In the genomic region with DNA sequence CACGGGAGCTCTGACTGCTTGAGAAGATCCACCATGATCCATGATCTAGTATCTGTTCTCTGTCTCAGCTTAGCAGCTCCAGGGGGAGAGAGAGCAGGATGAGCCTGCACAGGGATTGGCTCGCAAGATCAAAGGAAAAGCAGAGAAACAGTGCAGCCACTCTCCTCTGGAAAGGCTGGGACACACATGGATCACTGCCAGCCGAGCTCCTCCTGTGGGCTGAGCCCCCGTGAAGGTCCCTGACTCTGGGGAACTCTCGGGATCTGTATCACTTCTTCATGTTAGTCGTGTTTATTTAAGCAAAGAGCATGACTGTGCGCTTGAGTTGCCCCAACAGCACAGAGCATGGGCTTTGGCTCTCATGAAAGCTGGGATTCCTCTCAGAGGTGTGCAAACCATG, we compare ENCODE assay signal across 10 mouse cellular contexts. TPM values are rescaled to one million over a fixed set of nuclear protein-coding genes. Genes with fewer than 3 reads are reported as not detected.
DNase-seq lines count a peak whose midpoint lies in the region; ATAC-seq and TF ChIP-seq lines count a peak whose summit lies in the region.
"Had no signal": no experiment of that assay in that cellular context is flagged by ENCODE, and none has a peak within 500 bp of the region (broad histone marks: within the 10 kb centered on the region; RNA-seq: fewer than 3 reads in every experiment).

No protein-coding gene starts in this region.

- no peak for TF ChIP-seq CTCF in hindbrain, postnatal 0 days (IDR thresholded peaks at IDR 0.05; ENCODE audit: low read depth)

- no peaks in the 10 kb centered on the region for H3K79me2 ChIP-seq in myocyte (ENCODE audit: control insufficient read depth, insufficient read depth)

- peak; percentile 38 for DNase-seq in hindbrain, postnatal 0 days (ENCODE audit: low spot score)
- peak; percentile 82 for DNase-seq in adrenal gland, adult 2 months
- peak; percentile 74 for DNase-seq in embryonic facial prominence, embryonic 14.5 days (ENCODE audit: low spot score)
- no peak for DNase-seq in gastrocnemius, adult 8-10 months (ENCODE audit: low spot score in 2 of 2)

- no peak overlapping the region for H3K27ac ChIP-seq in hindbrain, postnatal 0 days
- no peak overlapping the region for H3K27ac ChIP-seq in hindbrain, embryonic 12.5 days
- H3K27ac ChIP-seq in embryonic facial prominence, embryonic 14.5 days (replicated peaks; ENCODE audit: low read depth, low read length), result no peak overlapping the region
- H3K27ac ChIP-seq: hindbrain, embryonic 15.5 days; midbrain, embryonic 12.5 days had no signal

- H3ac ChIP-seq in myocyte (ENCODE audit: control insufficient read depth, insufficient read length), result no peak overlapping the region

- WGBS in hindbrain, postnatal 0 days, result 15% methylated on average over 7 of the region's 7 CpGs
- 20% methylated on average over 7 of the region's 7 CpGs for whole genome bisulfite sequencing in hindbrain, embryonic 12.5 days
- WGBS in embryonic facial prominence, embryonic 14.5 days, result 8% methylated on average over 7 of the region's 7 CpGs

- no peaks in the 10 kb centered on the region for H3K27me3 ChIP-seq in hindbrain, postnatal 0 days (ENCODE audit: insufficient read depth, low read length)
- no peaks in the 10 kb centered on the region for H3K27me3 ChIP-seq in hindbrain, embryonic 12.5 days
- no peaks in the 10 kb centered on the region for H3K27me3 ChIP-seq in embryonic facial prominence, embryonic 14.5 days (replicated peaks; ENCODE audit: control insufficient read depth, insufficient read depth, low read length)
- H3K27me3 ChIP-seq in myocyte (ENCODE audit: control insufficient read depth, insufficient read depth, insufficient read length), result no peaks in the 10 kb centered on the region
- H3K27me3 ChIP-seq: hindbrain, embryonic 15.5 days; midbrain, embryonic 12.5 days had no signal

- H3K4me3 ChIP-seq in hindbrain, postnatal 0 days (ENCODE audit: low read length), result no peak overlapping the region
- no peak overlapping the region for H3K4me3 ChIP-seq in hindbrain, embryonic 12.5 days
- H3K4me3 ChIP-seq in embryonic facial prominence, embryonic 14.5 days (ENCODE audit: low read depth, low read length), result no peak overlapping the region
- H3K4me3 ChIP-seq in myocyte, result no peak overlapping the region
- H3K4me3 ChIP-seq: hindbrain, embryonic 15.5 days; midbrain, embryonic 12.5 days had no signal

- ATAC-seq in hindbrain, postnatal 0 days, result 0 out of 2 replicates have a peak, but pooled peaks have one; percentile 21
- no peak for ATAC-seq in hindbrain, embryonic 12.5 days (ENCODE audit: low FRiP score)
- peak; percentile 62; the same call in 1 of the 2 replicates for ATAC-seq in embryonic facial prominence, embryonic 14.5 days (ENCODE audit: low read depth)
- ATAC-seq in megakaryocyte-erythroid progenitor cell, adult 5-6 weeks (replicated peaks; ENCODE audit: low FRiP score, low TSS enrichment, poor library complexity, severe bottlenecking), result no peak
- no peak for ATAC-seq in frontal cortex, adult (ENCODE audit: low TSS enrichment)

- no peaks in the 10 kb centered on the region for H3K4me1 ChIP-seq in hindbrain, postnatal 0 days (ENCODE audit: insufficient read depth, low read length)
- H3K4me1 ChIP-seq in hindbrain, embryonic 12.5 days, result 0 out of 2 replicates have a peak, but pooled peaks cover 3% of the 10 kb centered on the region
- no peaks in the 10 kb centered on the region for H3K4me1 ChIP-seq in embryonic facial prominence, embryonic 14.5 days (ENCODE audit: control insufficient read depth, insufficient read depth, low read length)

- no peak overlapping the region for H3K4me2 ChIP-seq in hindbrain, postnatal 0 days (ENCODE audit: low read depth, low read length)
- H3K4me2 ChIP-seq in hindbrain, embryonic 12.5 days (replicated peaks), result no peak overlapping the region
- H3K4me2 ChIP-seq in embryonic facial prominence, embryonic 14.5 days (ENCODE audit: low read depth, low read length), result 0 out of 2 replicates have a peak overlapping the region, but pooled peaks have one; percentile 18
- peak overlapping the region; percentile 26 for H3K4me2 ChIP-seq in myocyte (ENCODE audit: low read depth)
- H3K4me2 ChIP-seq: hindbrain, embryonic 15.5 days; midbrain, embryonic 12.5 days had no signal

- no peaks in the 10 kb centered on the region for H3K36me3 ChIP-seq in hindbrain, postnatal 0 days (ENCODE audit: insufficient read depth, low read length)
- H3K36me3 ChIP-seq in hindbrain, embryonic 12.5 days, result no peaks in the 10 kb centered on the region
- no peaks in the 10 kb centered on the region for H3K36me3 ChIP-seq in embryonic facial prominence, embryonic 14.5 days (ENCODE audit: control insufficient read depth, insufficient read depth, low read length)
- H3K36me3 ChIP-seq in myocyte (ENCODE audit: control insufficient read depth, insufficient read depth), result no peaks in the 10 kb centered on the region
- H3K36me3 ChIP-seq: hindbrain, embryonic 15.5 days; midbrain, embryonic 12.5 days had no signal

- no peaks in the 10 kb centered on the region for H3K9me3 ChIP-seq in hindbrain, postnatal 0 days (ENCODE audit: low read length)
- H3K9me3 ChIP-seq in hindbrain, embryonic 12.5 days (replicated peaks), result 0 out of 2 replicates have a peak, but pooled peaks cover 2% of the 10 kb centered on the region
- peaks cover 7% of the 10 kb centered on the region for H3K9me3 ChIP-seq in embryonic facial prominence, embryonic 14.5 days (ENCODE audit: control insufficient read depth, low read length)
- H3K9me3 ChIP-seq: hindbrain, embryonic 15.5 days; midbrain, embryonic 12.5 days had no signal

- no peak overlapping the region for H3K9ac ChIP-seq in hindbrain, postnatal 0 days (replicated peaks; ENCODE audit: low read length)
- H3K9ac ChIP-seq in hindbrain, embryonic 12.5 days, result no peak overlapping the region
- no peak overlapping the region for H3K9ac ChIP-seq in embryonic facial prominence, embryonic 14.5 days (ENCODE audit: low read depth, low read length)
- H3K9ac ChIP-seq: hindbrain, embryonic 15.5 days; midbrain, embryonic 12.5 days had no signal

- TF ChIP-seq POLR2A in myocyte (IDR thresholded peaks at IDR 0.05; ENCODE audit: insufficient read length, low read depth), result no peak

TF ChIP-seq in myocyte, 11 proteins besides CTCF, POLR2A, EP300 and RAD21:
- TF ChIP-seq POLR2AphosphoS2 (IDR thresholded peaks at IDR 0.05; ENCODE audit: insufficient read length, low read depth) (no peak), CEBPB (IDR thresholded peaks at IDR 0.05; ENCODE audit: insufficient read depth, poor library complexity, severe bottlenecking) (no peak), MYOD1 (IDR thresholded peaks at IDR 0.05; ENCODE audit: control insufficient read depth in 1 of 3, insufficient read length in 2 of 3, low read depth in 2 of 3) (no peak), E2F4 (IDR thresholded peaks at IDR 0.05; ENCODE audit: insufficient read depth) (no peak), MYOG (IDR thresholded peaks at IDR 0.05; ENCODE audit: control insufficient read depth in 1 of 3, insufficient read depth in 1 of 3, insufficient read length in 2 of 3, low read depth in 2 of 3) (no peak), SRF (IDR thresholded peaks at IDR 0.05; ENCODE audit: control insufficient read depth, insufficient read length, low read depth) (no peak)

RNA-seq across cellular contexts. Expression of a gene that starts 49.4 kb away (rescaled TPM):
- total RNA-seq in hindbrain, postnatal 0 days (2014; rRNA removed), result not detected in 2 replicates
- polyA plus RNA-seq in hindbrain, postnatal 0 days (2015; fragmentation: Nextera tagmentation; extraction: Ambion mirVana), result not detected in 2 replicates
- not detected in 2 replicates for polyA plus RNA-seq in hindbrain, embryonic 12.5 days (2016; fragmentation: Nextera tagmentation; extraction: Ambion mirVana)
- not detected for total RNA-seq in adrenal gland, adult 2 months (2021)
- polyA plus RNA-seq in adrenal gland, adult 2 months (2012; rRNA removed), result not detected in 2 replicates
- polyA plus RNA-seq in embryonic facial prominence, embryonic 14.5 days (2014; fragmentation: Nextera tagmentation; extraction: Ambion mirVana), result not detected in 2 replicates
- polyA plus RNA-seq in myocyte (2012; fragmentation: generic; extraction: Trizol), result 5.0 TPM
- 1.7 TPM in 1 of 2 replicates, not detected in the other for total RNA-seq in megakaryocyte-erythroid progenitor cell, adult 5-6 weeks (2014; fragmentation: Nextera tagmentation)
- 0.23 and 1.6 TPM in 2 replicates for total RNA-seq in megakaryocyte-erythroid progenitor cell, adult 5-6 weeks (2017)
- not detected for total RNA-seq in gastrocnemius, adult 8-10 months (2022)
- polyA plus RNA-seq: hindbrain, embryonic 15.5 days; midbrain, embryonic 12.5 days had no signal

Comparison
In these comparisons a context has a peak if more than half of its experiments do, and no peak if none do; other contexts are left out.
1. ATAC-seq: peak in hindbrain, postnatal 0 days (single experiment) and embryonic facial prominence, embryonic 14.5 days (single experiment); none in hindbrain, embryonic 12.5 days (single experiment), megakaryocyte-erythroid progenitor cell, adult 5-6 weeks (single experiment) and frontal cortex, adult (single experiment).
2. DNase-seq: peak in hindbrain, postnatal 0 days (single experiment), adrenal gland, adult 2 months (single experiment) and embryonic facial prominence, embryonic 14.5 days (single experiment); none in gastrocnemius, adult 8-10 months (0 of 2).
3. H3K4me2 ChIP-seq: peak in embryonic facial prominence, embryonic 14.5 days (single experiment) and myocyte (single experiment); none in hindbrain, postnatal 0 days (single experiment) and hindbrain, embryonic 12.5 days (single experiment).